Mouse (Mus musculus) G1E-ER4 (cell line): ENCODE data around the gene Phf6. TPM values are rescaled to one million over a fixed set of nuclear protein-coding genes. Genes with fewer than 3 reads are reported as not detected.

ENCODE experiments used
- GATA1 ChIP-seq: IDR thresholded peaks from one replicate; pipeline ENCODE4 v1.8.0; 2012; ENCODE audit warnings: low read length, inconsistent platforms
- polyA plus RNA-seq: library from polyadenylated mRNA; stranded (reverse); fragments of >175 nt; gene quantifications from 2 replicates; pipeline ENCODE4 v1.2.3, GENCODE M21; 2012

The Phf6 gene
- polyA plus RNA-seq = 7.3 and 8.4 TPM in 2 replicates

GRCm38 (mm10) chrX:52911587-52912371 is at the start of gene Phf6:
Phf6 (plus strand) TSS chrX:52912266.
- TF ChIP-seq GATA1 = no peak

GRCm38 (mm10) chrX:52864126-52864525 is 47.9 kb upstream of the Phf6 start:
- no peak for TF ChIP-seq GATA1

GRCm38 (mm10) chrX:52912372-52912728 is 284 bp downstream of the Phf6 start:
- TF ChIP-seq GATA1 = no peak

- no peak for TF ChIP-seq GATA1
These were observed 998 bp downstream of the Phf6 start for GRCm38 (mm10) chrX:52912826-52913701.

GRCm38 (mm10) chrX:52913856-52914255 is 1.8 kb downstream of the Phf6 start:
- TF ChIP-seq GATA1 = no peak

- no peak for TF ChIP-seq GATA1
These were observed 2.6 kb downstream of the Phf6 start for GRCm38 (mm10) chrX:52914705-52915104.

GRCm38 (mm10) chrX:52916516-52916915 is 4.5 kb downstream of the Phf6 start:
- no peak for TF ChIP-seq GATA1

- TF ChIP-seq GATA1 = no peak
These were observed 14.7 kb downstream of the Phf6 start for GRCm38 (mm10) chrX:52926726-52927125.

- TF ChIP-seq GATA1 = no peak
These were observed 16.8 kb downstream of the Phf6 start for GRCm38 (mm10) chrX:52928883-52929282.

GRCm38 (mm10) chrX:52929779-52930178 is 17.7 kb downstream of the Phf6 start:
- TF ChIP-seq GATA1 = no peak

GRCm38 (mm10) chrX:52930191-52930590 is 18.1 kb downstream of the Phf6 start:
- TF ChIP-seq GATA1 = no peak

- TF ChIP-seq GATA1 = no peak
These were observed 20.1 kb downstream of the Phf6 start for GRCm38 (mm10) chrX:52932161-52932560.

- no peak for TF ChIP-seq GATA1
These were observed 22.4 kb downstream of the Phf6 start for GRCm38 (mm10) chrX:52934496-52934895.

GRCm38 (mm10) chrX:52945509-52945908 is 33.4 kb downstream of the Phf6 start:
- no peak for TF ChIP-seq GATA1

GRCm38 (mm10) chrX:52949713-52950112 is 37.6 kb downstream of the Phf6 start:
- TF ChIP-seq GATA1 = no peak

GRCm38 (mm10) chrX:52956942-52957341 is 44.9 kb downstream of the Phf6 start:
- TF ChIP-seq GATA1 = no peak
